Mouse (Mus musculus) kidney, postnatal 36 days (tissue): ENCODE results near the gene Cdiptos.

Source experiments
- DNase-seq, 2 experiments: peaks; one replicate each; pipeline ENCODE4 v3.0.0; 2021 to 2022; ENCODE audit warnings: mixed read lengths in 2 of 2

The Cdiptos gene

GRCm38 (mm10) chr7:126975950-126976866 is at the start of gene Cdiptos:
TSS of gene Cdiptos (minus strand) at chr7:126976098.
- DNase-seq = peak; percentile 97 to 99

- peak; percentile 90 for DNase-seq
Observed at GRCm38 (mm10) chr7:127024755-127025555, 49.1 kb upstream of the Cdiptos start.

- no peak for DNase-seq
Observed at GRCm38 (mm10) chr7:127023896-127024690, 48.2 kb upstream of the Cdiptos start.

- DNase-seq = no peak
Observed at GRCm38 (mm10) chr7:127023272-127023691, 47.4 kb upstream of the Cdiptos start.

- DNase-seq = no peak
Observed at GRCm38 (mm10) chr7:127022528-127023271, 46.8 kb upstream of the Cdiptos start.

- no peak for DNase-seq
Observed at GRCm38 (mm10) chr7:127021563-127022527, 45.9 kb upstream of the Cdiptos start.

GRCm38 (mm10) chr7:127020901-127021562 is 45.1 kb upstream of the Cdiptos start, which contains the start of the genes Gm42742 and Prrt2:
TSS of gene Gm42742 (minus strand) at chr7:127021097.
TSS of gene Prrt2 (minus strand) at chr7:127021211.
- peak in 1 of 2 experiments; percentile 43 for DNase-seq

- DNase-seq = no peak
Observed at GRCm38 (mm10) chr7:127020491-127020890, 44.6 kb upstream of the Cdiptos start.

GRCm38 (mm10) chr7:127020031-127020430 is 44.1 kb upstream of the Cdiptos start:
- DNase-seq = no peak

- DNase-seq = no peak
Observed at GRCm38 (mm10) chr7:127019306-127019960, 43.5 kb upstream of the Cdiptos start.

GRCm38 (mm10) chr7:127018416-127019305 is 42.8 kb upstream of the Cdiptos start:
- no peak for DNase-seq

- DNase-seq = no peak
Observed at GRCm38 (mm10) chr7:127017950-127018345, 42.0 kb upstream of the Cdiptos start.

- peak; percentile 98 for DNase-seq
Observed at GRCm38 (mm10) chr7:127016971-127017949, 41.4 kb upstream of the Cdiptos start, which contains the start of gene Pagr1a. TSS of gene Pagr1a (minus strand) at chr7:127017352.

- DNase-seq = peak; percentile 70 to 79
Observed at GRCm38 (mm10) chr7:127016486-127016938, 40.6 kb upstream of the Cdiptos start.

- DNase-seq = no peak
Observed at GRCm38 (mm10) chr7:127016481-127016485, 40.4 kb upstream of the Cdiptos start, which contains the start of gene Pagr1b. TSS of gene Pagr1b (minus strand) at chr7:127016484.

GRCm38 (mm10) chr7:127016081-127016480 is 40.2 kb upstream of the Cdiptos start:
- peak; percentile 77 to 79 for DNase-seq

GRCm38 (mm10) chr7:127014993-127015392 is 39.1 kb upstream of the Cdiptos start:
- no peak for DNase-seq

- peak; percentile 87 to 88 for DNase-seq
Observed at GRCm38 (mm10) chr7:127014320-127014719, 38.4 kb upstream of the Cdiptos start, which contains the start of gene Mvp. TSS of gene Mvp (minus strand) at chr7:127014621.
